Mouse (Mus musculus): Measurements from ENCODE around the gene Vmn2r59. TPM values are rescaled to one million over a fixed set of nuclear protein-coding genes. Genes with fewer than 3 reads are reported as not detected.
"Not testable (repeated sequence)": the region's sequence is repeated elsewhere in the genome, so short reads cannot be mapped to it uniquely, and the experiment has no call there.

Gene Vmn2r59
- polyA plus RNA-seq (2015; fragmentation: Nextera tagmentation; extraction: Ambion mirVana), result not detected in 2 replicates

GRCm38 (mm10) chr7:42058923-42059322 is at the start of gene Vmn2r59:
Gene Vmn2r59 (minus strand): TSS chr7:42059023.
- Histone ChIP-seq H3K27me3 (no peaks in the 10 kb centered on the region), H3K4me2 (no peak within 1 kb of the TSS), H3K36me3 (ENCODE audit: poor library complexity, severe bottlenecking) (no peaks in the 10 kb centered on the region), H3K27ac (no peak within 1 kb of the TSS), H3K4me1 (no peaks in the 10 kb centered on the region), H3K9me3 (replicated peaks) (peaks cover 5% of the 10 kb centered on the region; the same call in 1 of the 2 replicates), H3K4me3 (no peak within 1 kb of the TSS), H3K9ac (no peak within 1 kb of the TSS)
- ATAC-seq, result no peak

- no peaks in the 10 kb centered on the region for H3K4me1 ChIP-seq
- H3K4me2 ChIP-seq, result no peak within 1 kb of the TSS
- no peak within 1 kb of the TSS for H3K9ac ChIP-seq
- ATAC-seq, result no peak
- no peak within 1 kb of the TSS for H3K27ac ChIP-seq
- H3K4me3 ChIP-seq, result no peak within 1 kb of the TSS
- no peaks in the 10 kb centered on the region for H3K27me3 ChIP-seq
- 75% methylated on average over 2 of the region's 2 CpGs for WGBS
- H3K36me3 ChIP-seq (ENCODE audit: poor library complexity, severe bottlenecking), result no peaks in the 10 kb centered on the region
- H3K9me3 ChIP-seq (replicated peaks), result peaks cover 21% of the 10 kb centered on the region
These were observed 48.6 kb upstream of the Vmn2r59 start, which contains the start of gene Vmn2r60 for GRCm38 (mm10) chr7:42107470-42107869. Gene Vmn2r60 (plus strand): TSS chr7:42107770.

GRCm38 (mm10) chr7:42107061-42107460 is 48.2 kb upstream of the Vmn2r59 start:
- not testable (repeated sequence) for H3K4me1 ChIP-seq; H3K27ac ChIP-seq; H3K9ac ChIP-seq; H3K27me3 ChIP-seq; ATAC-seq; H3K36me3 ChIP-seq (ENCODE audit: poor library complexity, severe bottlenecking); H3K4me3 ChIP-seq; H3K4me2 ChIP-seq
- 73% methylated on average over 14 of the region's 14 CpGs for WGBS
- peaks cover 26% of the 10 kb centered on the region for H3K9me3 ChIP-seq (replicated peaks)

Other genes with a start within 250 kb of the Vmn2r59 start
- not detected in 2 replicates for gene Vmn2r58, start 186.3 kb downstream of the Vmn2r59 start, polyA plus RNA-seq (2015; fragmentation: Nextera tagmentation; extraction: Ambion mirVana)
- gene Vmn2r60, start 48.7 kb upstream of the Vmn2r59 start, polyA plus RNA-seq (2015; fragmentation: Nextera tagmentation; extraction: Ambion mirVana), result not detected in 2 replicates
- gene Vmn2r61, start 201.0 kb upstream of the Vmn2r59 start, polyA plus RNA-seq (2015; fragmentation: Nextera tagmentation; extraction: Ambion mirVana), result not detected in 2 replicates